Comparison of ENCODE assay signal across 24 mouse cellular contexts in the genomic region with DNA sequence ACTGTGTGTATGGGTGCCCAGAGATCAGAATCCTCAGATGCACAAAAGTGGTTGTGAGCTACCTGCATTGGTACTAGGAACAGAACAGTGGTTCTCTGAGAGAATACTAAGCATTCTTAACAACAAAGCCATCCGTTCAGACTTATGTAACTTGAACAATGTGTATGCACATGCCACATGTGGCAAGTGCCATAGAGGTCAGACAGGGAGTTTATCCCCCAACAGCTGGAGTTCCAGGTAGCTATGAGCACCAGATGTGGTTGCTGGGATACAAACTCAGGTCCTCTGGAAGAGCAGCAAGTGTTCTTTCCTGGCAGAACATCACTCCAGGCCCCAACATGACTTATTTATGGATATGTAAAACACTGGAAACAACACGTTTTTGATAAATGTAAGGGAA. TPM values are rescaled to one million over a fixed set of nuclear protein-coding genes. Genes with fewer than 3 reads are reported as not detected.
DNase-seq lines count a peak whose midpoint lies in the region; ATAC-seq and TF ChIP-seq lines count a peak whose summit lies in the region.
"Had no signal": no experiment of that assay in that cellular context is flagged by ENCODE, and none has a peak within 500 bp of the region (broad histone marks: within the 10 kb centered on the region; RNA-seq: fewer than 3 reads in every experiment).

No protein-coding gene starts in this region.

- peaks cover 6% of the 10 kb centered on the region; the same call in 1 of the 2 replicates for H3K4me1 ChIP-seq in embryonic facial prominence, embryonic 10.5 days
- no peaks in the 10 kb centered on the region for H3K4me1 ChIP-seq in embryonic facial prominence, embryonic 14.5 days (ENCODE audit: control insufficient read depth, insufficient read depth, low read length)
- H3K4me1 ChIP-seq: embryonic facial prominence, embryonic 15.5 days; forebrain, embryonic 10.5 days; heart, embryonic 15.5 days; hindbrain, embryonic 13.5 days had no signal

- no peaks in the 10 kb centered on the region; the same call in 1 of the 2 replicates for H3K36me3 ChIP-seq in embryonic facial prominence, embryonic 10.5 days (replicated peaks)
- no peaks in the 10 kb centered on the region for H3K36me3 ChIP-seq in embryonic facial prominence, embryonic 14.5 days (ENCODE audit: control insufficient read depth, insufficient read depth, low read length)
- H3K36me3 ChIP-seq: embryonic facial prominence, embryonic 15.5 days; heart, embryonic 15.5 days; hindbrain, embryonic 13.5 days had no signal

- no peak for ATAC-seq in embryonic facial prominence, embryonic 14.5 days (ENCODE audit: low read depth)
- ATAC-seq: forebrain, embryonic 14.5 days; intestine, embryonic 16.5 days had no signal

- H3K27ac ChIP-seq in layer of hippocampus, adult 2 months, result peak overlapping the region; percentile 76
- H3K27ac ChIP-seq in embryonic facial prominence, embryonic 10.5 days (replicated peaks), result no peak overlapping the region
- H3K27ac ChIP-seq in embryonic facial prominence, embryonic 14.5 days (replicated peaks; ENCODE audit: low read depth, low read length), result no peak overlapping the region
- H3K27ac ChIP-seq: embryonic facial prominence, embryonic 15.5 days; forebrain, embryonic 10.5 days; heart, embryonic 15.5 days; hindbrain, embryonic 13.5 days had no signal

- no peaks in the 10 kb centered on the region for H3K9me3 ChIP-seq in embryonic facial prominence, embryonic 10.5 days
- no peaks in the 10 kb centered on the region for H3K9me3 ChIP-seq in embryonic facial prominence, embryonic 14.5 days (ENCODE audit: control insufficient read depth, low read length)
- H3K9me3 ChIP-seq: embryonic facial prominence, embryonic 15.5 days; forebrain, embryonic 10.5 days; heart, embryonic 15.5 days; hindbrain, embryonic 13.5 days had no signal

- WGBS in embryonic facial prominence, embryonic 10.5 days, result 62% methylated on average over 2 of the region's 2 CpGs
- WGBS in embryonic facial prominence, embryonic 14.5 days, result 22% methylated on average over 2 of the region's 2 CpGs

- no peak overlapping the region for H3K4me2 ChIP-seq in embryonic facial prominence, embryonic 14.5 days (ENCODE audit: low read depth, low read length)
- H3K4me2 ChIP-seq: embryonic facial prominence, embryonic 15.5 days; heart, embryonic 11.5 days; heart, embryonic 15.5 days; hindbrain, embryonic 13.5 days had no signal

- no peak overlapping the region for H3K4me3 ChIP-seq in layer of hippocampus, adult 2 months
- H3K4me3 ChIP-seq in embryonic facial prominence, embryonic 10.5 days, result no peak overlapping the region
- no peak overlapping the region for H3K4me3 ChIP-seq in embryonic facial prominence, embryonic 14.5 days (ENCODE audit: low read depth, low read length)
- H3K4me3 ChIP-seq: embryonic facial prominence, embryonic 15.5 days; erythroblast, embryonic 14.5 days; forebrain, embryonic 10.5 days; heart, embryonic 15.5 days; hindbrain, embryonic 13.5 days had no signal

- no peak for DNase-seq in layer of hippocampus, adult 2 months (ENCODE audit: low spot score in 2 of 2)
- DNase-seq in layer of hippocampus, adult 18-20 months (ENCODE audit: low spot score in 2 of 2), result no peak
- DNase-seq in embryonic facial prominence, embryonic 10.5 days (ENCODE audit: low spot score), result peak; percentile 33
- peak; percentile 23 for DNase-seq in embryonic facial prominence, embryonic 14.5 days (ENCODE audit: low spot score)
- no peak for DNase-seq in thymus, postnatal 0 days (ENCODE audit: low spot score)
- no peak for DNase-seq in kidney, adult 18-20 months
- DNase-seq: adrenal gland, adult 8-10 months; adrenal gland, postnatal 36 days; cerebellum, adult 2 months; cerebellum, postnatal 10 days; gastrocnemius, postnatal 36 days; heart, adult 18-20 months; heart, postnatal 14 days had no signal

- no peaks in the 10 kb centered on the region for H3K27me3 ChIP-seq in embryonic facial prominence, embryonic 10.5 days (replicated peaks; ENCODE audit: low read depth, poor library complexity, severe bottlenecking)
- H3K27me3 ChIP-seq in embryonic facial prominence, embryonic 14.5 days (replicated peaks; ENCODE audit: control insufficient read depth, insufficient read depth, low read length), result no peaks in the 10 kb centered on the region
- H3K27me3 ChIP-seq: embryonic facial prominence, embryonic 15.5 days; heart, embryonic 15.5 days; hindbrain, embryonic 13.5 days had no signal

- no peak overlapping the region for H3K9ac ChIP-seq in embryonic facial prominence, embryonic 14.5 days (ENCODE audit: low read depth, low read length)
- H3K9ac ChIP-seq: embryonic facial prominence, embryonic 15.5 days; heart, embryonic 15.5 days; hindbrain, embryonic 13.5 days had no signal

- TF ChIP-seq CTCF in layer of hippocampus, adult 2 months (conservative IDR thresholded peaks at IDR 0.05), result no peak

RNA-seq across cellular contexts. Expression of gene Kctd4, which starts 1.8 kb away (rescaled TPM):
- total RNA-seq in layer of hippocampus, adult 2 months (2021), result 10 to 100 TPM; 60.6 to 63.3 TPM
- total RNA-seq in layer of hippocampus, adult 18-20 months (2021), result 10 to 100 TPM; 55.5 to 59.9 TPM
- 0.67 and 0.84 TPM in 2 replicates for polyA plus RNA-seq in embryonic facial prominence, embryonic 10.5 days (2016; fragmentation: Nextera tagmentation; extraction: Ambion mirVana)
- 0.82 and 1.9 TPM in 2 replicates for polyA plus RNA-seq in embryonic facial prominence, embryonic 14.5 days (2014; fragmentation: Nextera tagmentation; extraction: Ambion mirVana)
- 1.9 TPM in 2 replicates for polyA plus RNA-seq in thymus, postnatal 0 days (2015; fragmentation: Nextera tagmentation; extraction: Ambion mirVana)
- total RNA-seq: adrenal gland, postnatal 36 days; common myeloid progenitor, adult 5-6 weeks; gastrocnemius, adult 8-10 months; gastrocnemius, postnatal 36 days; heart, adult 18-20 months; heart, postnatal 14 days; hematopoietic stem cell, adult 5-6 weeks had no signal
- polyA plus RNA-seq: erythroblast, embryonic 14.5 days had no signal

RNA-seq across cellular contexts. Expression of gene Gtf2f2, which starts 57.7 kb away (rescaled TPM):
- total RNA-seq in layer of hippocampus, adult 2 months (2021), result 10 to 100 TPM; 19.3 to 22.8 TPM
- 10 to 100 TPM; 22.4 to 23.0 TPM for total RNA-seq in layer of hippocampus, adult 18-20 months (2021)
- polyA plus RNA-seq in embryonic facial prominence, embryonic 10.5 days (2016; fragmentation: Nextera tagmentation; extraction: Ambion mirVana), result 55.7 and 56.2 TPM in 2 replicates
- 29.8 and 34.9 TPM in 2 replicates for polyA plus RNA-seq in embryonic facial prominence, embryonic 14.5 days (2014; fragmentation: Nextera tagmentation; extraction: Ambion mirVana)
- 62.6 and 63.8 TPM in 2 replicates for polyA plus RNA-seq in thymus, postnatal 0 days (2015; fragmentation: Nextera tagmentation; extraction: Ambion mirVana)

Comparison
In these comparisons a context has a peak if more than half of its experiments do, and no peak if none do; other contexts are left out.
1. DNase-seq: peak in embryonic facial prominence, embryonic 10.5 days (single experiment) and embryonic facial prominence, embryonic 14.5 days (single experiment); none in layer of hippocampus, adult 2 months (0 of 2), layer of hippocampus, adult 18-20 months (0 of 2), thymus, postnatal 0 days (single experiment) and kidney, adult 18-20 months (single experiment).